Mouse (Mus musculus): ENCODE measurements around the gene Olfr74. TPM values are rescaled to one million over a fixed set of nuclear protein-coding genes. Genes with fewer than 3 reads are reported as not detected.
"Not testable (repeated sequence)": the region's sequence is repeated elsewhere in the genome, so short reads cannot be mapped to it uniquely, and the experiment has no call there.

Gene Olfr74
- not detected in 2 replicates for polyA plus RNA-seq (2012; rRNA removed)

- no peak for DNase-seq (ENCODE audit: low read depth)
These were observed at the start of gene Olfr74 for GRCm38 (mm10) chr2:87974563-87974962. Gene Olfr74 (minus strand): TSS chr2:87974663.

- DNase-seq (ENCODE audit: low read depth): not testable (repeated sequence)
These were observed 48.0 kb upstream of the Olfr74 start, which contains the start of gene Olfr1161 for GRCm38 (mm10) chr2:88022474-88022873. Gene Olfr1161 (plus strand): TSS chr2:88022774.

- no peak for DNase-seq (ENCODE audit: low read depth)
These were observed 33.3 kb upstream of the Olfr74 start, which contains the start of gene Olfr1160 for GRCm38 (mm10) chr2:88007515-88008318. Gene Olfr1160 (minus strand): TSS chr2:88008268.

- no peak for DNase-seq (ENCODE audit: low read depth)
These were observed 15.3 kb upstream of the Olfr74 start, which contains the start of gene Olfr1158 for GRCm38 (mm10) chr2:87989813-87990212. Gene Olfr1158 (plus strand): TSS chr2:87990113.

GRCm38 (mm10) chr2:87968199-87968598 lies 6.3 kb downstream of the Olfr74 start, which contains the start of gene Olfr1157:
Gene Olfr1157 (minus strand): TSS chr2:87968299.
- no peak for DNase-seq (ENCODE audit: low read depth)

GRCm38 (mm10) chr2:87953000-87953399 lies 21.5 kb downstream of the Olfr74 start, which contains the start of gene Olfr1156:
Gene Olfr1156 (minus strand): TSS chr2:87953100.
- no peak for DNase-seq (ENCODE audit: low read depth)

GRCm38 (mm10) chr2:87945037-87945436 lies 29.4 kb downstream of the Olfr74 start, which contains the start of gene Olfr1155:
Gene Olfr1155 (minus strand): TSS chr2:87945137.
- no peak for DNase-seq (ENCODE audit: low read depth)

Other genes with a start within 250 kb of the Olfr74 start
- not detected in 2 replicates for gene Olfr1138, start 234.7 kb downstream of the Olfr74 start, polyA plus RNA-seq (2012; rRNA removed)
- gene Olfr1140, start 230.9 kb downstream of the Olfr74 start, polyA plus RNA-seq (2012; rRNA removed): not detected in 2 replicates
- gene Olfr1141, start 220.7 kb downstream of the Olfr74 start, polyA plus RNA-seq (2012; rRNA removed): not detected in 2 replicates
- gene Olfr152, start 195.2 kb downstream of the Olfr74 start, polyA plus RNA-seq (2012; rRNA removed): not detected in 2 replicates
- not detected in 2 replicates for gene Olfr1143, start 174.1 kb downstream of the Olfr74 start, polyA plus RNA-seq (2012; rRNA removed)
- gene Olfr1145, start 164.8 kb downstream of the Olfr74 start, polyA plus RNA-seq (2012; rRNA removed): not detected in 2 replicates
- not detected in 2 replicates for gene Olfr1148, start 144.1 kb downstream of the Olfr74 start, polyA plus RNA-seq (2012; rRNA removed)
- gene Olfr1150-ps1, start 130.7 kb downstream of the Olfr74 start, polyA plus RNA-seq (2012; rRNA removed): not detected in 2 replicates
- not detected in 2 replicates for gene Olfr1151, start 118.8 kb downstream of the Olfr74 start, polyA plus RNA-seq (2012; rRNA removed)
- not detected in 2 replicates for gene Olfr1152, start 108.2 kb downstream of the Olfr74 start, polyA plus RNA-seq (2012; rRNA removed)
- not detected in 2 replicates for gene Olfr1153, start 79.7 kb downstream of the Olfr74 start, polyA plus RNA-seq (2012; rRNA removed)
- not detected in 2 replicates for gene Olfr1154, start 69.5 kb downstream of the Olfr74 start, polyA plus RNA-seq (2012; rRNA removed)
- gene Olfr1155, start 29.5 kb downstream of the Olfr74 start, polyA plus RNA-seq (2012; rRNA removed): not detected in 2 replicates
- gene Olfr1156, start 21.6 kb downstream of the Olfr74 start, polyA plus RNA-seq (2012; rRNA removed): not detected in 2 replicates
- not detected in 2 replicates for gene Olfr1157, start 6.4 kb downstream of the Olfr74 start, polyA plus RNA-seq (2012; rRNA removed)
- not detected in 2 replicates for gene Olfr1158, start 15.4 kb upstream of the Olfr74 start, polyA plus RNA-seq (2012; rRNA removed)
- gene Olfr1160, start 33.6 kb upstream of the Olfr74 start, polyA plus RNA-seq (2012; rRNA removed): not detected in 2 replicates
- gene Olfr1161, start 48.1 kb upstream of the Olfr74 start, polyA plus RNA-seq (2012; rRNA removed): not detected in 2 replicates
- gene Olfr73, start 63.0 kb upstream of the Olfr74 start, polyA plus RNA-seq (2012; rRNA removed): not detected in 2 replicates
- not detected in 2 replicates for gene Olfr1162, start 76.5 kb upstream of the Olfr74 start, polyA plus RNA-seq (2012; rRNA removed)
- gene Olfr1163, start 97.2 kb upstream of the Olfr74 start, polyA plus RNA-seq (2012; rRNA removed): not detected in 2 replicates
- not detected in 2 replicates for gene Olfr1164, start 119.3 kb upstream of the Olfr74 start, polyA plus RNA-seq (2012; rRNA removed)
- not detected in 2 replicates for gene Olfr1166, start 153.6 kb upstream of the Olfr74 start, polyA plus RNA-seq (2012; rRNA removed)
- gene Olfr1167, start 180.5 kb upstream of the Olfr74 start, polyA plus RNA-seq (2012; rRNA removed): not detected in 2 replicates
- not detected in 2 replicates for gene Olfr1168, start 207.2 kb upstream of the Olfr74 start, polyA plus RNA-seq (2012; rRNA removed)

Measured in gonadal fat pad, adult 2 months (tissue).